Mouse (Mus musculus) frontal cortex, adult 2 months (tissue): ENCODE results near the gene Mcm6. TPM values are rescaled to one million over a fixed set of nuclear protein-coding genes. Genes with fewer than 3 reads are reported as not detected.

Experiments
- DNase-seq, 2 experiments: peaks; one replicate each; pipeline ENCODE4 v3.0.0; 2022; ENCODE audit warnings: low spot score in 1 of 2; ENCODE audit errors: extremely low spot score in 1 of 2
- polyA plus RNA-seq: library from polyadenylated mRNA; depleted of rRNA; stranded (reverse); fragments of >200 nt; gene quantifications from 2 replicates; pipeline ENCODE4 v1.2.3, GENCODE M21; 2012; rRNA removed

Gene Mcm6
- polyA plus RNA-seq, result 8.9 and 11.2 TPM in 2 replicates

- DNase-seq, result peak; percentile 90 to 95
These were observed at the start of gene Mcm6 for GRCm38 (mm10) chr1:128359554-128360376. Gene Mcm6 (minus strand): TSS chr1:128359664.

GRCm38 (mm10) chr1:128406846-128407245 lies 47.4 kb upstream of the Mcm6 start:
- DNase-seq, result no peak

DNA sequence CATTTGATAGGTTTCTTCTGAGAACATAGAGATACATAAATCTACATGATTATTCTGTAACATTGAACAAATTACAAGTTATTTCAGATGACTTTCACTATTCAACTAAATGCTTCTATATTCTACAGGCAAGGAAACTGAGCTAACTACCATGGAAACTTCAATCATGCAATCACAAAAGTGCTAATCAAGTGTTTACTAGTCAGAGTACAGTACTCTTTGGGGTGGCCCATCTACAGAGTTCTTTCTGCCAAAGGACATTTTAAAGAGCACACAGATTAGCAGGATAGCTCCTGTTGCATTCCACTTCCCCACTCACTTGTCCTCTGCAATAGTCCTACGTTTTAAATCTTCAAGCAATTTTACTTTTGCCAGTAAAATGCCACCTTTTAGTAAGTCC lies 46.2 kb upstream of the Mcm6 start:
- no peak for DNase-seq

- DNase-seq, result peak in 1 of 2 experiments; percentile 13
These were observed 45.6 kb upstream of the Mcm6 start for GRCm38 (mm10) chr1:128405041-128405481.

- no peak for DNase-seq
These were observed 41.5 kb upstream of the Mcm6 start for GRCm38 (mm10) chr1:128400926-128401325.

- no peak for DNase-seq
These were observed 40.8 kb upstream of the Mcm6 start for GRCm38 (mm10) chr1:128399941-128400915.

- DNase-seq, result no peak
These were observed 39.4 kb upstream of the Mcm6 start for GRCm38 (mm10) chr1:128398738-128399445.

DNA sequence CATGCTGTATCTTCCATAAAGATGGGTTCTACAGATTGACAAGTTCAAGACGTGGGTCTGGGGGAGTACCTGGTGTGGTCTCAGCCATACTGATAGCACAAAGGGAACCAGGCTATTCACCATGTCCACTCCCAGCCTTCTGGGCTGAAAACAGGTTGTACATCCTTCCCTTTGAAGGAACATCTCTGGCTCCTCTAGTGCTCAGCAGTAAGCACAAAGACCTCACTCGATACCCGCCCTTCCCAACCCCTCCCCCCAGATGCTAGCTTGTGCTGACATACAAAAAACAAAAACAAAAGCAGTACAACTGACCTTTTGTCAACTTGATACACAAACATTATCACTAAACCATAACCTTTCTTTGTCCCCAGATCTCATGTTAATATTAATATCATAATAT lies 35.2 kb upstream of the Mcm6 start:
- no peak for DNase-seq

DNA sequence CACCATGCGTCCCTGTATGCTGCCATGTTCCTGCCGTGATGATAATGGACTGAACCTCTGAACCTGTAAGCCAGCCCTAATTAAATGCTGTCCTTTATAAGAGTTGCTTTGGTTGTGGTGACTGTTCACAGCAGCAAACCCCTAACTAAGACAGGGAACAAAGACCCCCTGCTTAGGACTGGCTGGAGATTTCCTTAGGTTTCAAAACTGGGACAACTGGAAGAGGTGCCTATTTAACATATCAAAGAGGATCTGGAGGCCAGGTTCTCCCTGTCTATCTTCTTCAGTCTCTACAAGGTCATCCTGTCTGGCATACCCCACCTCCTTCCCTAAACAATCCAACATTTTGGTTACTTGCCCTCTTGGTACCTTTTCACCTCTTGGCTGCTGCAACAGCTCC lies 32.9 kb upstream of the Mcm6 start:
- DNase-seq, result no peak

DNA sequence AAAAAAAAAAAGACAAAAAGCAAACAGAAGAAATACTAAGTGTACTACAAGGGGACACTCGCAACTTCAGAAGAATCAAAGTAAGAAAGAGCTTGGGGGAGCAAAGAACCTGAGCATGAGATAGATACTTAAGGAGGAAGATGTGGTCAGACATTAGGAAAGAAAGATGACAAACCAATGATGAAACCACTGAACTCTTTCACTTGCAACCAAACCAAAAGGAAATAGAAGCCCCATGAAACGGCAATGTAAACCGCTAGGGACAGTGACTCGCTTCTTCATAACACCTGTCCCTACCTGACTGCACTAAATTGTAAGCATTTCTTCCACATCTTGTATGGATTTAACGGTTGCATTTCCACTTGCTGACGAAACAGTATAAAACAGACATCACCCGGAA lies 27.0 kb upstream of the Mcm6 start:
- DNase-seq, result no peak

GRCm38 (mm10) chr1:128376841-128377240 lies 17.4 kb upstream of the Mcm6 start:
- no peak for DNase-seq

- DNase-seq, result peak in 1 of 2 experiments; percentile 19
These were observed 12.8 kb upstream of the Mcm6 start for GRCm38 (mm10) chr1:128372143-128372860.

GRCm38 (mm10) chr1:128368732-128369441 lies 9.4 kb upstream of the Mcm6 start:
- DNase-seq, result peak; percentile 25 to 78

DNA sequence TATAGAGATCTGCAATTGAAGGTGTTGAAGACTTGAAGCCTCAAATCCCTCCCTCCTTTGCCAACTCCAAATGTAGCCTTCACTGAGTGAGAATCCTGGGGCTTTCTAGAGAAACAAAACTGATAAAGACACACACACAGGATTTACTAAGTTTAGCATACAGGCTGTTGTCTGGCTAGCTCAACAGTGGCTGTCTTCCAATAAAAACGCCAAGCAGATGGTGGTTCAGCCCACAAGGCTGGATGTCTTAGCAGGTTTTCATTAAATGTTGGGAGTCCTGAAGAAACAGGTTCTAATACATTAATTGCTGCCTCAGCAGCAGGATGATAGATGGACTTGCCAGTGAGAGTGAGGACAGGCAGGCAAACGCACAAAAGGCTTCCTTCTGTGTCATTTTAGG lies 1.1 kb upstream of the Mcm6 start:
- DNase-seq, result peak; percentile 38 to 62

- no peak for DNase-seq
These were observed 429 bp downstream of the Mcm6 start for GRCm38 (mm10) chr1:128358916-128359553.

DNA sequence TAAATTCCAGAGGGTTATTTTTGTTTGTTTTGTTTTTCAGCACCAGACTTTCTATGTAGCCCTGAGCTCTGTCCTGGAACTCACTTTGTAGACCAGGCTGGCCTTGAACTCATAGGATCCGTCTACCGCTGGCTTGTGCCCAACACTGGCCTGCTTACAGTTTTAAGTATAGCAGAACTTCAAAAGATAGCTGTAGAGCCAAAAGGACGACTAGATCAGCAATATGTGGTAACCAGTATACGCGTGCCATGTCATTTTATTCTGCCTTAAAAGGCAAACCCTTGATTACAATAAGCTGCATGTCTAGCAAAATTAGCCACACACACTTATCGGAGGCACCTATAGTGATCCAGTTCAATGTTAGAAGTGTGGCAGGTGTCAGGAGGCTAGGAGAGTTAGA lies 1.2 kb downstream of the Mcm6 start:
- no peak for DNase-seq

DNA sequence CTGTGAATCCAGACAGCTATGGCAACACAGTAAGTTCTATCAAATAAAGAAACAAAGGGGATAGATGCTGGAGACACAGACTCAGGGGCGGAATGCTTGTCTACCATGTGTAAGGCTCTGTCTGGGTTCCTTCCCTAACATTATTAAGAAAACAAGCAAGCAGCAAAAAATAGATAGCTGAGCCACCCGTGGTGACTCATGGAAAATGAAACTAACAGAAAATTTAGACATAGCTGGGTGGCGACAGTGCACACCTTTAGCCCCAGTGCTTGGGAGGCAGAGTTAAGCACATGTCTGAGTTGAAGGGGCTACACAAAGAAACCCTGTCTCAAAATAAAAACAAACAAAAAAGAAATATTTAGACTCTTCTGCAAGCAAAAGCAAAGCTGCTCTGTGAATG lies 2.0 kb downstream of the Mcm6 start:
- no peak for DNase-seq

DNA sequence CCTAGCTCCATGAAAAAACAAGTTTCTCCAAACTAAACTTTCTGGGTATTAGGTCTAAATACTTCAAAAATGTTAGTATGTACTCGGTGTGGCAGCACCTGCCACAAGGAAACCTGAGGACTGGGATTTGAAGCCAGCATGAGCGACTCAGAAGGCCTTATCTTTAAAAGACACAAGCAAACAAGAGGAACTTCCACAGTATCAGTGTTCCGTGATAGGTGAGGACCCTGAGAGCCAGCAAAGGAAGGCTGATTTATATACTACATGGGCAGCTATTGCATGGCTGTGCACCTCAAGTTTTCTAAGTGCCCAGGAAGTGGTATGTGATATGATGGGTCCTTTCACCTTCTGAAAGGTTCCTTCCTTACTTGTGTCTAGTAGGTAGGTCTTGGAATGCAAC lies 6.4 kb downstream of the Mcm6 start:
- no peak for DNase-seq

DNA sequence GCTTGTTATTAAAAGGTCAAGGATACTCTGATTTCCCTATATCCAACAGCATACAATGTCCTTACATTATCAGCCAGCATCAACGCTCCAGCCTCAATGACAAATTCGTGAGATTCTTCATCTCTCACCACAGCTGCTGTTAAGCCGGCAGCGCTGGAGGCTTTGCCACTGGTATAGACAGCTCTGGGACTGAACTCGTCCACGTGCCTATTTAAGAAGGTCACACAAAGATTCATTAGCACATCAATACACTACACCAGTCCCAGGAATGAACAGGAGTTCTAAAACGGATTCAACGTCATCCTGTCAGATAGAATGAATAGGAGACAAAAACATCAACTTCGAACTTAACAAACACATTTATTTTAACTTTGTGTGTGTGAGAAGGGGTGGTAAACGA lies 15.2 kb downstream of the Mcm6 start:
- no peak for DNase-seq
